Mouse (Mus musculus): ENCODE results near the gene Emsy.

Gene Emsy

DNA sequence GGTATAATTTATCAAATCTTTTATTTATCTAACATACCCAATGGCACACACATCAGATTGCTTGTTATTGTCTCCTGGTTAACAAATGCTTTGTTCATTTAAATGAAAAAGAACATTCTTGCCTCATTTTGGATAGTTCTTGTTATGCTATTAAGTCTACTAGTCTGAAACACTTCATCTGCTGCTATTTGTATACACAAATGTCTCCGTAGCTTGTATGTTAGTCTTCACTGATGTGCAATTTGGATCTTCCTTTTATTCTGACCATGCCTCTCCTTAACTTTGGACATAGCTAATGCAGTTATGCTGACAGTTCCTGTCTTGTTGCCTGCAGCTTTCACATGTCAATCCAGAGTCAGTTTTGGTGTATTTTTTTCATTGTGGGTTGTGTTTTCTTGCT is 79.1 kb downstream of the Emsy start:
- no peak for DNase-seq (ENCODE audit: low spot score)

DNA sequence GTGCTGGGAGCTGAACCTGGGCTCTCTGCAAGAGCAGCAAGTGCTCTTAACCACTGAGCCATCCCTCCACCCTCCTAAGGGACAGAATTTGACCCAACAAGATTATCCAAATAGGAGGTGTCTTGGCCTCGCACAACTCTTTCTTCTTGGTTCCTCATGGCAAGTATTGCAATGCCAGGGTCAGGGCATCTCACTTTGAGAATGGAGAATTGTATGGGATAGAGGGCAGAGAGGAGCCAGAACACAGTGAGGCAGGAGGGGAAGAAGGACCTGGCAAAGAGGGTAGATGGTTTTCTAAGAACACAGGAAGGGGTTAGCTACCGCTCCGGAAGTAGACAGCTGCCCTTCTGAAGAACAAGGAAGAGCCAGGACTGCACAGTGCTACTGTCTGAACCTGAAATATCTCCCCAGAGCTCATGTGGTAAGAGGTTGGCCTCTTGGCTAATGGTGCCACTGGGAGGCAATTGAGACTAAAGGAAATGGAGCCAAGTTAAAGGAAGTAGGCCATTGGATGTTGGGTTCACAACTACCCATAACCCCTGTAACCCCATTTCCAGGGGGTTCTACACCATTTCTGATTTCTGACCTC is 80.8 kb downstream of the Emsy start:
- DNase-seq (ENCODE audit: low spot score) = no peak

DNA sequence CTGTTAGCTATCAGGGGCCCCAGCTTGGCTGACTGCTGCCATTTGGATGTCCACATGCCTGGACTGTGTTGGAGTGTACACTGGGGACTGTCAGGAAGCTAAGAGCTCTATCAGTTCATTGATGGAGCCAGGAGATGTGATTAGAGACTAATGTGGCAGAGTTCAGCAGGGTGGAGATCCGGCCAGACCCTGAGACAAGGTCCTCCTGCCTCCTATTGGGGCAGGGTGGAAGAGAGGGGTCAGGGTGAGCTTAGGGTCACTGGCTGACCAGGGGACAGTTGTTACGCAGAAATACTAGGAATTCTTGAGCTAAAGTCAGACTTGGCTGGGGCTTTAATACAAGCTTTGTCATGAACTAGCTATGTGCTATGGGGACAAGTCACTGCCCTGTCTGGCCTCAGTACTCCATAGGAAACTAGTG is 81.8 kb downstream of the Emsy start:
- DNase-seq (ENCODE audit: low spot score) = no peak

DNA sequence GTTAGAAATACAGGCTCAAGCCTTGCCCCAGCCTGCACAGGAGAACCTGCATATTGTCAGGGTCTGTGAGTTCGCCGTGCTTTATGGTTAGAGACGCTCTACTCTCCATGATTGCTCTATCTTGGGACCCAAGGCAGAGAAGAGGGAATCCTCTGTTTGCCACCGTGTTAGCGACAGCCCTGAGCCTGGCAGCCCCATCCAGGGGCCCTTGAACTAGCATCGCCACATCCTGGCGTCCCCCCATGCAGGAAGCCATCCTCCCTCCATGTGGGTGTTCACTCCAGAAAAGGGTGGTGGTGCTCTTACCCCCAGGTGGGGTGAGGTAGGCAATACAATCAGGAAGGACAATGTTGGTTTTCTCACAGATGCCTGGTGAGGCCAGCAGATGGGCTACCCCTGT is 82.3 kb downstream of the Emsy start:
- no peak for DNase-seq (ENCODE audit: low spot score)

DNA sequence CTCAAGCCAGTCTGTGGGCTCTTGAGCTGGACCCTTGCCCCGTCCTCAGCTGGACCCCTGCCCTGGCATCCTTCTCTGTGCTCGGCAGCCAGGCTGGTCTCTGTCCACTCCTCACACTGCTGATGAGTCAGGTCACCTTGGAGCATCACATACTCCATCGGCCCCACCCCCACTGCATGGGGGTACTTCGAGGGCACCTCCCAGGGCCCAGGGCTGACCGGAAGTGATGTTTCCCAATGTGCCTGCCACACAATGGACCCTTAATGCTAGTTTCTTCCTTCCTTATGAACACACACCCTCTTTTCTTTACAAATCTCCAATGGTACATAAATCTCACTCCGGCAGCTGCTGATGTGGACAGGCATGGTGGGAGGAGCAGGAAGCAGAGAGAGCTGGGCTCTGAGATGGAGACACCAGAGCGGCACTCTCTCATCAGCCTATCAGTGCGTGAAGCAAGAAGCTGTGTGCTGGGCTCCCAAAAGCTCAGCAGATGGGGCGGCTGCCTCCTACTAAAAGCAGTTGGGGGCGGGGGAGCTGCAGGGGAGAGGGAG is 83.3 kb downstream of the Emsy start:
- DNase-seq (ENCODE audit: low spot score) = no peak

DNA sequence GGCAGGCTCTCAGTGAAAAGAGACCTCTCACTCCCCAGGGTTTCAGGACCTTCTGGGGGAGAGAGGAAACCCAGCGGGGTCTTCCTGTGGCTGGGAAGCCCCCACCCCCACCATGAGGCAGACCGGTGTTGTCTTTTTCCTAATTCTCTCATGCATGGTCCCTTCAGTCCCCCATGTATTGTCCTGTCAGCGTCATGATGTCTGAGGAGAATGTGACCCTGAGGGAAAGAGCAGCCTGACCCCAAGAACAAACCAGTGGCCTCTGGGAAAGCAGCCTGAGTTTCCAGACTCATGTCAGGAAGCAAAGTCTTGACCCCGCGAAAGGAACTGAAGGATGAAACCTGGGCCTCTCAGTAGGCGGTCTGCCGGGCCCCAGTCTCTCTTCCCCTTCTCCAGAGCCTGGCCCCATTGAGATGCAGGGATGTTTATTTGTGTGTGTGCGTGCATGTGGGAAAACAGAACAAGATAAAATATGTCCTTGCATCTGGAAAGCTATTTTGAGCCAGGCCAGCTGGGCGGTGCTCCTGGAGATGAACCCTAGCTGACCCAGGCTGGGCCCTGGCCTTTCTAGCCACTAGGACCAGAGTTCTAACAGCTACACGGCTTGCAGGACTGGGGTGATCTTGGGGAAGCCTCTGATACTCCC is 84.2 kb downstream of the Emsy start:
- no peak for DNase-seq (ENCODE audit: low spot score)

DNA sequence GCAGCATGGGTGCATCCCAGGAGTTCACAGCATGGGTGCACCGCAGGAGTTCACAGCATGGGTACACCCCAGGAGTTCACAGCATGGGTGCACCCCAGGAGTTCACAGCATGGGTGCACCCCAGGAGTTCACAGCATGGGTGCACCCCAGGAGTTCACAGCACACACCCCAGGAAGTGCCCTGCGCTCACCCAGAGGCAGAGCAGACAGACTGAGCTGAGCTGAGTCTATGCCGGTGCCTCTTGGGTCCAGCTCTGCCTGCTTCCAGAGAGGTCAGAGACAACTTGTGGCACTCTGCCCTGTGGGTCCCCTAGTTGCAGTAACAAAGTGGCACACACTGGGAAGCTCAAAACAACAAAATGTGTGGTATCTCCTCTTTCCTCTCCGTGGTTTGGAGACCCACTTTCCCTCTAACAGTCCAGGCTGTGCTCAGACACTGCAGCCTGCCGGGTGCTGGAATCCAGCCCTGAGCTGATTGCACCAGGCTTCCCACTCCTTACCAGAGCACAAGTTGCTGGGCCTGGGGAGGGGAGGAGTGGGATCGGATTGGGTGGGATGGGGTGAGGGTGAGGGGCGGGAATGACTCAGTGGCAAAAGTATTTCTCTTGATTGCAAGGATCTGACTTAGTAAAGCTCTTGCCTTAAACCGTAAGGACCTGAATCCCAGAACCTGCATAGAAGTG is 85.6 kb downstream of the Emsy start:
- no peak for DNase-seq (ENCODE audit: low spot score)

DNA sequence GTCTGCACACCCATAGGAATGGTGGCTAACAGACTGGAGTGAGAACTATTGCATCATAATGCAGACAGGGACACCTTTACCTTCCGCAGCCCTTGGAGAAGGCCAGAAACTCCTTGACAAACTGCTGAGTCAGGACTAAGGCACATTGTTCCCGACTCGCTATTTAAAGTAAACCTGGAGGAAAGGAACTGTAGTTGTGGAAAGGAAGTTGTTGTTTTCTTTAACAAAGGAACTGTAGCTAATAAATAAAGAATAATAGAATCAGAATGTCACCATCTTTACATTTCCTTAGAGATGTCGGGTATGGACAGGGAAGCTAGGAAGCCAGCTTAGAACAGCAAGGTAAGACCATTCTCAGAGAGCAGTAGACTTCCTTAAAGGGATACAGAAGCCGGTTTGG is 89.5 kb downstream of the Emsy start:
- no peak for DNase-seq (ENCODE audit: low spot score)

DNA sequence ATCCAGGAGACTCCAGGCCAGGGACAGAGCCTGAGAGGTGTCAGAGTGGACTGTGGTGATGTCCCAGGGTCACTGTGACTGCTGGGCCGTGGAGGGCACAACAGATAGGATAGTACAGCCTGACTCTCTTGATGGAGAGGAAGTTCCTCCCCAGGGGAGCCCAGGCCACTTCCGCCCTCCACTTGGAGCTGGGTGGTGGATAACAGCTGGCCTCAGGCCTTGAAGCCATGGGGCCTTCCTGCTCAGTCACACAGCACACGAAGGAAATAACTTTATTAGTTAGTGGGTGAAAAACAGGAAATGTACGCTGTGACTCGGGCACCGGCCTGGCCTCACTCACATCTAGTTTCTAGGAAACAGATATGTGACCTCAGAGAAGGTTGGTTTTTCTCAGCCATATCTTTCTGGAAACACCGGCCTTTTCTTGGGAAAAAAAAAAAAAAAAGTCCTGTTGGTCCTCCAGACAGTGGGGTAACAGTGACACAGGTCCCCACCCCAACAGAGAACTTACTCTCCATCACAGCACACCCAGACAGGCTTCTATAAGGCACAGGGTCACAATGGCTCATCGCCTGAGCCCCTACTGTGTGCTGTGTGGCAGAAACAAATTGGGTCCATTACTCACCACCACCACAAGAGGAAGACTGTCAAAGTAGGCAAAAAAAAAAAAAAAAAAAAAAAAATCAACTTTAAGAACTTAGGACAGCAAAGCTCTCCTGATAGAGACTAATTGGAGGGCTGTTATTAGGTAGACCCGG is 91.8 kb downstream of the Emsy start:
- no peak for DNase-seq (ENCODE audit: low spot score)

DNA sequence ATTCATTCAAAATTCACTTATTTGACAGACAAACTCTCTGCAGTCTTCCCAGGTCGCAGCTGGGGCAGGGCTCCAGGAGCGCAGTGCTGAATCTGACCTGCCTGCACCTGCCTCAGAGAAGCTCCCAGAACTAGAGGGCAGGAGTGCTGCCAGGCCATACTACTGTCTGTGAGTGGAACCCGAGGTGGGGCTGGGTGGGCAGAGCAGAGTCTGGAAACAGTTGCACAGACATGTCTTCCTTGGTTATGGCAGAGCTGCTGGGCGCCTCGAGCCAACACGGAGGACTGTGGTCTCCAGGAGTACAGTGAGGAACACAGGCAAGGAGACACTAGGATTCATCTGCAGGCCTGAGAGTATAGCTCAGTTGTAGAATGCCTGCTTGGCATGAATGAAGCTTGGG is 92.6 kb downstream of the Emsy start:
- no peak for DNase-seq (ENCODE audit: low spot score)

DNA sequence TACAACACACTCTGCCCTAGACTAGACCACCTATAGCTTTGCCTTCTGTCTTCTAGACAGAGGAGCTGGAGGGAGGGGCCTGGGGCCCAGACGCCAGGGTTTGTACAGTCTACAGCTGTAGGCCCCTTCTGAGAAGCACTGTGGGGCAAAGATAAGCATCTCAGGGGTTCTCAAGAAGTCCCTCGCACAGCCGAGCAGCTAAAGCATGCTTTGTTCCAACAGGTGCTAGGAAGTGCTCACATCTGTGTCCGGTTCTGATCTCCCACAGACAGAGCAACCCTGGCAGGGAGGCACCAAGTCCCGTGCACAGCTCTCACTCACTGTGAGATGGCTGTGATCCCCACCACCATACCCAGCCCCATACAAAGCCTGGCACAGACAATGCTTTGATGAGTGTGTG is 93.6 kb downstream of the Emsy start:
- no peak for DNase-seq (ENCODE audit: low spot score)

DNA sequence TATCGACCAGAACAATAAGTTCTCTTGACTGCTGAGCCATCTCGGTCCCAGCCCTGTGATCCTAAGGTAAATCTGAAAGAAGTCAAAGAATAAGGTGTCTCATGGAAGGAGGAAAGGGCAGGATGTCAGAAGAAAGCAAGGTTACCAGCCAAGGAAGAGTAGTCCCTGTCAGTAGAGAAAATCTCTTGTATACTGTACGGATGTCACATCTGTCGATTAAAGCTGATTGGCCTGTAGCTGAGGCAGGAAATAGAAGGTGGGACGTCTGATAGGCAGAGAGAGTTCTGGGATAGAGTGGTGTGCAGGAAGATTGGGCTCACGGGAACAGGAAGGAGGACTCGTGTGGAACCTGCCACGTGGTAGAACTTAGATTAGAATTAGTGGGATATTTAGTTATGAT is 94.4 kb downstream of the Emsy start:
- no peak for DNase-seq (ENCODE audit: low spot score)

DNA sequence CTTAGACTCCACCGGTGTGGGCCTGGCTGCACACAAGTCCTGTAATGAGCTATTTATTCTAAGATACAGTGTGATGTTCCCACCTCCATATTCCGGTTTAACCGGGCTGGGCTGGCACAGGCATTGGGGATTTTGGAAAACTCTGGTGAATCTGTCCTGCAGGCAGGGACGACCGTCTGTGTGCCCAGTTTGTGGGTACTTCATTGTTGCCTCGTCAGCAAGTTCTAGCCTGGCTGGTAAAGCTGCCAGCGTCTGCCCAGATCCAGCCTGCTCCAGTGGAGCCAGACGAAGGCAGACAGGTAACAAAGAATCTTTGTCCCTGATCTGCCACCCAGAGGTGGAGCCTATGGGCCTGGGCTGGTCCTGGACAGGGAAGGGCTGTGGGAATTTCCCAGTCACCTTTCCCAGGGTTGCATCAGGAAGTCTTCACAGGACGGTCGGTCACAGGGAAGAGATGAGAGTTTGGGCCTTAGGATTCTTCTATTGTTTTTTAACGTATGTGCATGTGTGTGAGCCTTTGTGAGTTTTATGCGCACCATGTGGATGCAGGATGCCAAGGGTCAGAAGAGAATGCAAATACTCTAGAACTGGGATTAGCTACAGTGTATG is 94.9 kb downstream of the Emsy start:
- no peak for DNase-seq (ENCODE audit: low spot score)

DNA sequence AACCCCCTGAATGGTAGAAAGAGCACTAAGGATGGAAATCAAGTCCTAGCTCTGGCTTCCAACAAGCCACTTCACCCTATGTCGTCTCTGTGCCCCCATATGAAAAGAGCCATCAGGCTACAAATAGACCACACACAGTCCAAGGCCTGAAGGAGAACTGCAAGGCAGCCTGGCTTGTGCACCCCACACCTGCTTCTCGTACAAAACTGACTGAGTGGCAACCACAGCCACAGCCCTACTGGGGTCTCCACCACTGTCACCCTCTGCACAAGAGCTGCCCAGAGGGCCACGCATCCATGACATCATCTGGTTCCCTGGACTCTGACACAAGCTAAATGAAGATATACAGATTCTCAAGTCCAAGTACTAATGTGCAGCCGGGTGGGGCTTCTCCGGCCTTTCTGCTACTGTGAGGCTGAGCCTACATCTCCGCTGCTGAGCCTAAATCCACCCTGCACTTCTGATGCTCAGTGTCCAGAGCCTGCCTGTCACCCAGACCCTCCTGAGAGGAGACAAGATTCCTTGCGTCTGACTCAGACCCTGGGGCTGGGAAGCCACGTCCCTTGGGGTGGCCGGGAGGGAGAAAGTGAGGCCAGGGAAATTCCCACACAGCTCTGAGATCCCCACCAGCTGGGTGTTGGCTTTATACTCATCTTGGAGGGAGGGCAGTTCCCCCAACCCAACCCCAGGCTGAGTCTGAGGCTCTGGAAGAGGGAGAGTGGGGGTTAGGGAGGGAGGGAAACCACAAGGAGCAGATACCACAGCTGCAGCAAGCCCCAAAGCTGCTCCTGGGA is 98.3 kb downstream of the Emsy start:
- no peak for DNase-seq (ENCODE audit: low spot score)

DNA sequence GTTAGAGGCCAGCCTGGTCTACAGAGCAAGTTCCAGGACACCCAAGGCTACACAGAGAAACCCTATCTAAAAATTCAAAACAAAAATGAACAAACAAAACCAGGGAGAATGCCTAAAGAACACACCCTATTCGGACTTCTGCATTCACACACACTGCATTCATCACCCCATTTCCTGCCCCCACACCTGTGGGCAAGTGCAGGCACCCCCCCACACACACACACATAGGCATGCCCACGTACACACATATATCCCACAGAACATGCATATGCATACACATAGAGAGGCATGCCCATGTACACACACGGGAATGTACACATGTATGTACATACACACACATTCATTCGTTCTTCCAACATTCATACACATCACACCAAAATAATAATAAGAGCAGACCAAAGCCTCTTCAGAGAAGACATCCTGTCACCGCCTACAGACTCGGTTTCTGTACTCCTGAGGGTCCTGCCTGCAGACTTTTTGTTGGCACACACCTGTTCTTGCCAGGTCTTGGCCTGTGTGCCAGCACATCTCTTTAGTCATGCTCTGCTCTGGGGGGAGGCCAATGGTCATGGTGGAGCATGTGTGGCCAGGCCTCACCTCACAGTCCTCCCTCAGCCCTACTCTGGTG is 99.7 kb downstream of the Emsy start:
- DNase-seq (ENCODE audit: low spot score) = no peak

DNA sequence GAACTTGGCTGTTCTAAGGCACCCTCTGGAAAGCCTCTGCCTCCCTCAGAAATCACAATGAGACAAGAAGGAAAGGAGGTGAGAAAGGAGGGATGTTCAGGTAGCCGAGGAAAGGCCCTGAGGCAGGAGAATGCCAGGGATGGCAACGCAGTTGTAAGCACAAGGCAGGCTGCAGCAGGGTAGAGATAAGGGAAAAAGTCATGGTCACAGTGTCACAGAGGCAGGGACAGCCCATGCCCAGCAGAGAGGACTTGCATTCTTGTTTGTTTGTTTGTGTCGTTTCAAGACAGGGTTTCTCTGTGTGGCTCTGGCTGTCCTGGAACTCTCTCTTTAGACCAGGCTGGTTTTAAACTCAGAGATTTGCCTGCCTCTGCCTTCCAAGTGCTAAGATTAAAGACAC is 105.5 kb downstream of the Emsy start:
- DNase-seq (ENCODE audit: low spot score) = no peak

DNA sequence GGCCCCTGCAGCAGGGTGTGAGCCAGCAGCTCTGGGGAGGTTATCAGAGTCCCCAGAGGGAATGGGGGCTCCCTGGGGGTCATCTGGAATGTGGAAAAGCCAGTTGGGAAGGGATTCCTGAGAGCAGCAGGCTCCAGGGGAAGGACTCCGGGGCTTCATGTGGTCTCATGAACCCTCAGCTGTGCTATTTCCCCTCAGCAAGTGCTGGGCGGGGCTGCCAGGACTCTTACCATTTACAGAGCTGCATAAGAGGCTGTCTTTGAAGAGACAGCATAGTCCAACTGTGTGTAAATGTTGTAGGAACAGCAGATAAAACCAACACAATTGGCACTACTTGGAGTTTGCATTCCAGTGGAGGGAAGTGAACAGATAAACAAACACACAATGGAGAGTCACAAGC is 106.0 kb downstream of the Emsy start:
- no peak for DNase-seq (ENCODE audit: low spot score)

DNA sequence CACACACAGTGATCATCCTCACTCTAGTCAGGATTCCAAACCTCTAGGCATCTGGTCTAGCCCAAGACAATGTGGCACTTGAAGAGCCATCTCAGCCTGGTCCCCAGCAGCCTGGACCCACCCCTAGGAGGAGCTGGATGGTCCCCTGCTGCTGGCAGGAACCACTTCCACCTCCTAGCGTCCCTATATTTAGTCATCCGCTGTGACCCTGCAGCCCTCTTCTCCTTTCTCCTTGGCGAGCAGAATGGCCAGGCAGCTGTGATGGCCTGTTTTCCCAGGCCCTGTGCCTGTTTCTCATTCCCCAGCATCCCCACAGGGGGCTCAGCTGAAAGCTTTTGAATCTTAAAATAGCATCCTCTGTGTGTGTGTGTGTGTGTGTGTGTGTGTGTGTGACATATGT is 107.7 kb downstream of the Emsy start:
- DNase-seq (ENCODE audit: low spot score) = no peak

DNA sequence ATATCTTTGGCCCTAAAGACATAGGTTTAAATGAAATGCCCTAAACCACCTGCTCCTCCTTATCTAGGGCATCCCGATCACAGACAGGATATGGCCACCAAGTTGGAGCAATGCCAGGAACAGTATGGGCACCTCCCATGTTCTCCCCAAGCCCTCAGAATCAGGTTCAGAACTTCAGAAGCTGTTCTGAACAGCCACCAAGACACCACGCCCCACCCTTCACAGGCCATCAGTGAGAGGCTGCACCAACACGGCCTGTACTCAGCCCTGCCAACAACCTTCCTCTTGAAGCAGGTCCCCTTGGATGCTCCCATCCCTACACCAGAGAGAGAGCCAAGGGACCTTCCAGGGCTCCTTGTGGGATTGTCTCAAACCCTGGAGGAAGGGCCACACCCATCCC is 112.0 kb downstream of the Emsy start:
- no peak for DNase-seq (ENCODE audit: low spot score)

DNA sequence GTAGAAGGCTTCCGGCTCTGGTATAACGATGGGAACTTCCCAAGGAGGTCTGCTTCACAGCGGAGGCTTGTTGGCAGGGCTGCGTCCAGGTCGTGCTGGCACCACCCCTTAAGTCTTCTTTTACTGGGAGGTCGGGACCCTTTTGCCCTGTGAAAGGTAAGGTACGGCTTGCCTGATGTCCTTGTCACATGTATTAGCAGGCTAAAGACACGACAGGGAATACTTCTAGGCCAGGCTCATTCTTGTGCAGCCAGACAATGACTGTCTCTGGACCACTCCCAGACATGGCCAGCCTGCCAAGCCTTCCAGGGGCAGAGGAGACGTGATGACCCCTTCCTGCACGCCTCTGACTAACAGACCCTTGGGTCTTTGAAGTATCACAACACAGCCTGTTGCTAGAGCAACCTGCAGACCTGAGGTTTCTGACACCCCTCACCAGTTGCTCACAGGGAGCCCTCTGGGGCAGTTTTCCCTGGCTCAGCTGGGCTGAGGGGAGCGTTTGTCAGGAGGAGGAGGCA is 112.7 kb downstream of the Emsy start:
- no peak for DNase-seq (ENCODE audit: low spot score)

DNA sequence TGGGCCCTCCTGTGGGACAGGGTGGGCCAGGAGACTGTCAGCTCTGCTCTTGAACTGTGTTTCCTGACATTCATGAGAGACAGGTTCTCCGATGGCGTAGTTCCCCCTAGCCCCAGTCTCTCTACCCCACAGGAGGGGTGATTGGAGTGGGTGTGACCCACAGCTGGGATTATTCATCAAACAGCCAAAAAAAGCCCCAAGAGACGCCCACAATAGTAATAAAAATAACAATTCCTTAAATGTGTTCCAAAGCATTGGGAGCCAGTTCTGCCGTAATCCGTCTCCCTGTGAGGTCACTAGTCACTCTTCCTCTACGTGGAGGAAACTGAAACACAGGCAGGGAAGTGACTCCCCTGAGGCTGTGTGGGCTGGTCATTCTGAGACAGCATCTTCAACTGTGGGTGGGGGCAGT is 113.8 kb downstream of the Emsy start:
- DNase-seq (ENCODE audit: low spot score) = no peak
